Mouse (Mus musculus): Measurements from ENCODE around the gene Nat8f2. TPM values are rescaled to one million over a fixed set of nuclear protein-coding genes. Genes with fewer than 3 reads are reported as not detected.
"Not testable (repeated sequence)": the region's sequence is repeated elsewhere in the genome, so short reads cannot be mapped to it uniquely, and the experiment has no call there.

Nat8f2 gene
- polyA plus RNA-seq, 1 experiment from 2014 or later, result not detected

DNA sequence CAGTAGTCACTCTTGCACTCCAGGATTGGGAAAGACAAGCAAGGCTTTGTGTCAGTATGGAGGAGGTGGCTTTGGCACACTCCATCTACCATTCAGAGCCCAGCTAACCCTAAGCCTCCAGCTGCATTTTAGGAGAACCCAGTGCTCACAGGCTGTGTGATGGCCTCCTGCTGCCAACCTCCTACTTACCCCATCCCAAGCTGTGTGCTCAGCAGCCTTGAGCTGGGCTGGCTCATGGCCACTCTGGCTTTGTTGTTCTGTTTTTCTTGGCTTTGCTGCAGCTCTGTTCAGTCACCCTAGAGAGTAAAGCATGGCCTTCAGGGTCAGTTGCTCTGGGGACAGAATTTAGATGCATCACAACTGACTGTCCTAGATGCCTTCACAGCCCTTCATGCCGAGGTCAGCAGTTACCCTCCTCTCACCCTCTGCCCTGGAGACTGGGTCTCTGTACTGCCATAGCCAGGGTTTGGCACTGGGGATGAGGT lies 12.7 kb downstream of the Nat8f2 start:
- Histone ChIP-seq H3K4me3 (ENCODE audit: low read depth, low read length) (no peak overlapping the region), H3K9ac (ENCODE audit: low read depth, low read length) (no peak overlapping the region), H3K4me2 (no peak overlapping the region), H3K27ac (ENCODE audit: low read depth, low read length) (no peak overlapping the region), H3K4me1 (replicated peaks; ENCODE audit: control insufficient read depth, insufficient read depth, low read length) (no peaks in the 10 kb centered on the region), H3K27me3 (replicated peaks; ENCODE audit: control insufficient read depth, insufficient read depth, low read length) (no peaks in the 10 kb centered on the region), H3K36me3 (ENCODE audit: control insufficient read depth, insufficient read depth, low read length) (no peaks in the 10 kb centered on the region), H3K9me3 (ENCODE audit: control insufficient read depth, low read length) (no peaks in the 10 kb centered on the region)
- WGBS, result 39% methylated on average over 1 of the region's 1 CpGs
- no peak for DNase-seq (ENCODE audit: low spot score)
- no peak for ATAC-seq (replicated peaks; ENCODE audit: low FRiP score)

DNA sequence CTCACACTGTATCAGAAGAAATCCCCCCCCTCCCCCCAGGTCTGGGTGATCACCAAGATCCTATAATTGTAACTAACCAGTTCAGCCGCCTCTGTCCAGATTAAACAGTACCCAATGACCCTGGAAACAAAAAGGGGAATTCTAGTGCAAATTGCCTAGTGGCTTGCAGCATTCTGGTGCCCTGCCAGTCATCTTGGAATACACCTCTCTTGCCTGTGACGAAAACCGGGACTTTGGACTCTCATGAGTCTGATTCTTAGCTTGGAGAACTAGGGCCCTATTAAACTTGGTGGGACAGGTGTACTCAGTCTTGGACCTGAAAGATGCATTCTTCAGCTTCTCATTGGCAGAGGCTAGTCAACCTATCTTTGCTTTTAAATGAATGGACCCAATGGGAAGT lies 15.5 kb downstream of the Nat8f2 start:
- H3K9me3 ChIP-seq (ENCODE audit: control insufficient read depth, low read length), result no peaks in the 10 kb centered on the region
- H3K36me3 ChIP-seq (ENCODE audit: control insufficient read depth, insufficient read depth, low read length), result no peaks in the 10 kb centered on the region
- no peak overlapping the region for H3K27ac ChIP-seq (ENCODE audit: low read depth, low read length)
- no peak overlapping the region for H3K4me2 ChIP-seq
- ATAC-seq (replicated peaks; ENCODE audit: low FRiP score) (no peak), DNase-seq (ENCODE audit: low spot score) (no peak)
- WGBS, result 72% methylated on average over 3 of the region's 3 CpGs
- no peak overlapping the region for H3K4me3 ChIP-seq (ENCODE audit: low read depth, low read length)
- H3K4me1 ChIP-seq (replicated peaks; ENCODE audit: control insufficient read depth, insufficient read depth, low read length), result no peaks in the 10 kb centered on the region
- no peak overlapping the region for H3K9ac ChIP-seq (ENCODE audit: low read depth, low read length)
- H3K27me3 ChIP-seq (replicated peaks; ENCODE audit: control insufficient read depth, insufficient read depth, low read length), result no peaks in the 10 kb centered on the region

DNA sequence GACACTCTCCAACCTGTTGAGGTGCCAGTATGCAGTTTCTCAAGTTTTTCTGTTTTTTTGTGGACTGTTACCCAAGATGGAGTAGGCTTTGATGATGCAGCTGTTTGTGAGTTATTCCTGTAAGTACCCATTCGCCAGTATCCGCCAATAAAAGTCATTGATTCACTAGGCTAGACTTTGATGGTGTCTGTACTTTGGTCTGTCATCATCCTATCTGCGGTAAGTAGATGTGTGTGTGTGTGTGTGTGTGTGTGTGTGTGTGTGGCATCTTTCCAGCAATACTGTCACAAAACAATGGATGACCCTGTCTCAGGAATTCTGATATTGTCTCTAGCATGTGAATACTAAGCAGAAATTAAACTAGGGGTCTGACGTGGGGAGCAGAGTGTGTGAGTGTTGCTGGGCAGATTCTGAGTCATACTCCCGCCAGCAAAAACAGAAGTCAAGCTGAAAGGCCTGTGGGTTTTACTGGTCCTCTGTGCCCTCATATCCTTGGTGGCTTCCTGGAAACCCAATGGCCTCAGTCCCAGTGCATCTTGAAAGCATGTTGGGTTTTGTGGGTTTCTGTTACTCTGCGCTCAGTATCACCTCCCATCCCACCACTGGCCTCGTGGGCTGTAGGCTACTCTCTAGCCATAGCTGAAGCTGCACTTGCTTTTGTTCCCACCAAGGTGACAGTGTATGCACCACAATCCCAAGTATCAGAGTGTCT lies 17.7 kb downstream of the Nat8f2 start:
- DNase-seq (ENCODE audit: low spot score) (no peak), ATAC-seq (replicated peaks; ENCODE audit: low FRiP score) (no peak)
- H3K27ac ChIP-seq (ENCODE audit: low read depth, low read length), result no peak overlapping the region
- H3K9me3 ChIP-seq (ENCODE audit: control insufficient read depth, low read length), result no peaks in the 10 kb centered on the region
- H3K4me3 ChIP-seq (ENCODE audit: low read depth, low read length), result no peak overlapping the region
- 66% methylated on average over 7 of the region's 7 CpGs for WGBS
- no peaks in the 10 kb centered on the region for H3K36me3 ChIP-seq (ENCODE audit: control insufficient read depth, insufficient read depth, low read length)
- H3K27me3 ChIP-seq (replicated peaks; ENCODE audit: control insufficient read depth, insufficient read depth, low read length), result no peaks in the 10 kb centered on the region
- H3K9ac ChIP-seq (ENCODE audit: low read depth, low read length), result no peak overlapping the region
- H3K4me2 ChIP-seq, result no peak overlapping the region
- no peaks in the 10 kb centered on the region for H3K4me1 ChIP-seq (replicated peaks; ENCODE audit: control insufficient read depth, insufficient read depth, low read length)

DNA sequence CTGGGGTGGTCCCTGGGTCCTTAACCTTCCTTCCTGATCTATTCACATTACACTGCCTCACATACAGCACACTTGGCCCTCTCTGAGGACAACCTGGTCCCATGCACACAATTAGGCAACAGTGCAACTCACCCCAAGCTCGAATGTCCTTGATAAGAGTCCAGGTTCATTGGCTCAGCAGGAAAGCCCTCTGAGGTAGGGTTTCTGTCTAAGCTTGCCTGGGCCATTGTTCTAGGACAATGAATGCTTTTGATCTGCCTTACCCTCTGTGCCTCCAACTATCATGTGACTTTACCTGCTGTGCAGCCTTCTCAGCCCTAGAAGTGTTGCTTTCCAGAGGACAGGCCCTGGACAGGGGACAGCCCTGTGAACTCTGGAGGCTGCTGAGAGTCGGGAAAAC lies 19.7 kb downstream of the Nat8f2 start:
- no peaks in the 10 kb centered on the region for H3K36me3 ChIP-seq (ENCODE audit: control insufficient read depth, insufficient read depth, low read length)
- no peak overlapping the region for H3K9ac ChIP-seq (ENCODE audit: low read depth, low read length)
- no peak for DNase-seq (ENCODE audit: low spot score)
- no peaks in the 10 kb centered on the region for H3K4me1 ChIP-seq (replicated peaks; ENCODE audit: control insufficient read depth, insufficient read depth, low read length)
- no peak overlapping the region for H3K27ac ChIP-seq (ENCODE audit: low read depth, low read length)
- H3K27me3 ChIP-seq (replicated peaks; ENCODE audit: control insufficient read depth, insufficient read depth, low read length), result no peaks in the 10 kb centered on the region
- ATAC-seq (replicated peaks; ENCODE audit: low FRiP score), result no peak
- no peaks in the 10 kb centered on the region for H3K9me3 ChIP-seq (ENCODE audit: control insufficient read depth, low read length)
- no peak overlapping the region for H3K4me3 ChIP-seq (ENCODE audit: low read depth, low read length)
- WGBS, result 46% methylated on average over 2 of the region's 2 CpGs
- H3K4me2 ChIP-seq, result no peak overlapping the region

DNA sequence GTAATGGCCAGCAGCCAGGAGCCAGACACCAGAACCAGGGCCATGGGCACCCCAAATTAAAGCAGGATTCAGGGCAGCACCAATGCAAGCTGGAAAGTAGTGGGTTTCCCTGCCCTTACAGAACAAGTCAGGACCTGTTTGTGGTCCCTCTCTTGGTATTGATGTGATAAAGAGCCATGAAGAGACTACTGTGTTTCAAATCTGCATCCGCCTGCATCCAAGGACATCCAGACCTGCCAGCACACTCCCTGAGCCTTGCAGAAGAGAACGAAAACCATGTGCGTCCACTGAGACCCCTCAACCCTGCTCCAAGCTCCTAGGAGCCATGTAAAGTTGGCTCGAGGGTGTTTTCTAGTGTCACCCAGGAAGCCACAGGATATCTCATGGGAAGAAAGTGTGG lies 20.8 kb downstream of the Nat8f2 start:
- Histone ChIP-seq H3K36me3 (ENCODE audit: control insufficient read depth, insufficient read depth, low read length) (no peaks in the 10 kb centered on the region), H3K27ac (ENCODE audit: low read depth, low read length) (no peak overlapping the region), H3K27me3 (replicated peaks; ENCODE audit: control insufficient read depth, insufficient read depth, low read length) (no peaks in the 10 kb centered on the region), H3K9ac (ENCODE audit: low read depth, low read length) (no peak overlapping the region), H3K4me3 (ENCODE audit: low read depth, low read length) (no peak overlapping the region), H3K4me2 (no peak overlapping the region), H3K4me1 (replicated peaks; ENCODE audit: control insufficient read depth, insufficient read depth, low read length) (no peaks in the 10 kb centered on the region), H3K9me3 (ENCODE audit: control insufficient read depth, low read length) (no peaks in the 10 kb centered on the region)
- WGBS, result 81% methylated on average over 4 of the region's 4 CpGs
- DNase-seq (ENCODE audit: low spot score) (no peak), ATAC-seq (replicated peaks; ENCODE audit: low FRiP score) (no peak)

DNA sequence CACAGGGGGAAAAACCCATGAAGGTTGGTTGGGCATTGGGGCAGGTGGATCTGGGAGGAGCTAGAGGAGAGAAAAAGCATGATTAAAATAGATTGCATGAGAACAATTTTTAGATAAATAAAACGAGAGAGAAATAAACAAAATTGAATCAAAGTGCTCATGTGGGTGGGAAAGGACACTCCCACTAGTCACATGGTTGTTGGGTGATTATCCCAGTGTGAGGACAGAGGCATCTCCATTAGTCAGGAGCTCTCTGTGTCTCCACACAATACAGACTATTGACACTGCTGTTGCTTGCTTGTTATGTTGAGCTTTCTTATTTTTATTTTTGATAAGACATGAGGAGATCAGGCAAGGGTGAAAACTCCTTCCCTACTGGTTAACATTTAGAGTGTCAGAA lies 22.0 kb downstream of the Nat8f2 start:
- H3K4me2 ChIP-seq, result no peak overlapping the region
- no peak overlapping the region for H3K9ac ChIP-seq (ENCODE audit: low read depth, low read length)
- H3K9me3 ChIP-seq (ENCODE audit: control insufficient read depth, low read length), result no peaks in the 10 kb centered on the region
- DNase-seq (ENCODE audit: low spot score) (no peak), ATAC-seq (replicated peaks; ENCODE audit: low FRiP score) (no peak)
- 42% methylated on average over 1 of the region's 1 CpGs for WGBS
- H3K4me1 ChIP-seq (replicated peaks; ENCODE audit: control insufficient read depth, insufficient read depth, low read length), result no peaks in the 10 kb centered on the region
- no peak overlapping the region for H3K4me3 ChIP-seq (ENCODE audit: low read depth, low read length)
- no peak overlapping the region for H3K27ac ChIP-seq (ENCODE audit: low read depth, low read length)
- no peaks in the 10 kb centered on the region for H3K36me3 ChIP-seq (ENCODE audit: control insufficient read depth, insufficient read depth, low read length)
- no peaks in the 10 kb centered on the region for H3K27me3 ChIP-seq (replicated peaks; ENCODE audit: control insufficient read depth, insufficient read depth, low read length)

DNA sequence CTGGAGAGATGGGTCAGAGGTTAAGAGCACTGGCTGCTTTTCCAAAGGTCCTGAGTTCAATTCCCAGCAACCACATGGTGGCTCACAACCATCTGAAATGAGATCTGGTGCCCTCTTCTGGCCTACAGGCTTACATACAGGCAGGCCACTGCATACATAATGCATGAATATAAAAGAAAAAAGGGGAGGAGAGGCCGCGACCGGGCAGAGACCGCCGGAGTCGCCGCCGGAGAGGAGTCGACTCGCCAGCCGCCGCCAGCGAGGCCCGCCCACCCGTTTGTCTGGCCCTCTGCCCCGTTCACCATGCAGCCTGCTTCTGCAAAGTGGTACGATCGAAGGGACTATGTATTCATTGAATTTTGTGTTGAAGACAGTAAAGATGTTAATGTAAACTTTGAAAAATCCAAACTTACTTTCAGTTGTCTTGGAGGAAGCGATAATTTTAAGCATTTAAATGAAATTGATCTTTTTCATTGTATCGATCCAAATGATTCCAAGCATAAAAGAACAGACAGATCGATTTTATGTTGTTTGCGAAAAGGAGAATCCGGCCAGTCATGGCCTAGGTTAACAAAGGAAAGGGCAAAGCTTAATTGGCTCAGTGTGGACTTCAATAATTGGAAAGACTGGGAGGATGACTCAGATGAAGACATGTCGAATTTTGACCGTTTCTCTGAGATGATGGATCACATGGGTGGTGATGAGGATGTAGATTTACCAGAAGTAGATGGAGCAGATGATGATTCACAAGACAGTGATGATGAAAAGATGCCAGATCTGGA lies 25.1 kb downstream of the Nat8f2 start:
- not testable (repeated sequence) for H3K9ac ChIP-seq (ENCODE audit: low read depth, low read length)
- 71% methylated on average over 25 of the region's 25 CpGs for whole genome bisulfite sequencing

DNA sequence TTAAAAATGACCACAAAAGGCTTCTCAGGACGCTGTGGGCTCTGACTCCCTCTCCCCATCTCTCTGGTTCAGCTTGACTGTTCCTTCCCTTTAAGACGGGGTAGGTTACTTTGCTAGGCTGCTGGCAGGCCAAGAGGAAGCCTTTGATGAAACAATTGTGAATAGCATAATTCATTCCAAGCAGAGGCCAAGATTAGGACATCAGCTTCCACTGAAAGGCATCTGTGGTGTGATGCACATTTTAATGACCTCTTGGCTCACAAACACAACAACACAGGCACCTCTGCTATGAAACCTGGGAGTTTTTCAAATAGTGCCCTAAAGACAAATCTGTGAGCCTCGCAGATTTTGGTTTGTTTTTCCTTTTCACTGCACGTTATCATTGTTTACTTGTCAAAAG lies 29.0 kb downstream of the Nat8f2 start:
- no peak for DNase-seq (ENCODE audit: low spot score)
- 62% methylated on average over 4 of the region's 4 CpGs for WGBS
- no peak overlapping the region for H3K4me2 ChIP-seq
- no peak overlapping the region for H3K4me3 ChIP-seq (ENCODE audit: low read depth, low read length)
- no peak for ATAC-seq (replicated peaks; ENCODE audit: low FRiP score)
- H3K36me3 ChIP-seq (ENCODE audit: control insufficient read depth, insufficient read depth, low read length), result no peaks in the 10 kb centered on the region
- H3K9ac ChIP-seq (ENCODE audit: low read depth, low read length), result no peak overlapping the region
- no peaks in the 10 kb centered on the region for H3K9me3 ChIP-seq (ENCODE audit: control insufficient read depth, low read length)
- H3K27ac ChIP-seq (ENCODE audit: low read depth, low read length), result no peak overlapping the region
- no peaks in the 10 kb centered on the region for H3K4me1 ChIP-seq (replicated peaks; ENCODE audit: control insufficient read depth, insufficient read depth, low read length)
- no peaks in the 10 kb centered on the region for H3K27me3 ChIP-seq (replicated peaks; ENCODE audit: control insufficient read depth, insufficient read depth, low read length)

More for the DNA sequence above, 25.1 kb downstream of the Nat8f2 start:
- DNase-seq (ENCODE audit: low spot score); H3K9me3 ChIP-seq (ENCODE audit: control insufficient read depth, low read length); H3K4me3 ChIP-seq (ENCODE audit: low read depth, low read length); H3K4me1 ChIP-seq (replicated peaks; ENCODE audit: control insufficient read depth, insufficient read depth, low read length); H3K27me3 ChIP-seq (replicated peaks; ENCODE audit: control insufficient read depth, insufficient read depth, low read length); ATAC-seq (replicated peaks; ENCODE audit: low FRiP score); H3K4me2 ChIP-seq; H3K36me3 ChIP-seq (ENCODE audit: control insufficient read depth, insufficient read depth, low read length); H3K27ac ChIP-seq (ENCODE audit: low read depth, low read length): not testable (repeated sequence)

DNA sequence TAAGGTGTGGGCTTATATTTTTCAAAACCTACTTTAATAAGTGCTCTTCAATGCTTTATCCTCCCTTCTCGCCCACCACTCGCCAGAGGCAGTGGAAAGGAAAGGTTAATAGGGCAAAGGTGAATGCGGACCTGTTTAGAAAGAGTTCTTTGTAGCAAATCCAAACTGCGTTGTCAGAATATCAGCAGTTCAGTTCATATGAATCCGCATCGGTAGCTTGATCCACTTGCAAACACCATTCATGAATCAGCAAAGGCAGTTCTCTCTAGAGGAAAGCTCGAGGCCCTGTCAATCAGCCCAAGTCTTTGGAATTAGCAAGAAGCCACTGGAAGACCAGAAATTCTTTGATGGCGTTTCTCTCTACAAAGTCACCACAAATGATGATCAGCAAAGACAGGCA lies 30.3 kb downstream of the Nat8f2 start:
- DNase-seq (ENCODE audit: low spot score) (no peak), ATAC-seq (replicated peaks; ENCODE audit: low FRiP score) (no peak)
- Histone ChIP-seq H3K4me1 (replicated peaks; ENCODE audit: control insufficient read depth, insufficient read depth, low read length) (no peaks in the 10 kb centered on the region), H3K27ac (ENCODE audit: low read depth, low read length) (no peak overlapping the region), H3K9me3 (ENCODE audit: control insufficient read depth, low read length) (no peaks in the 10 kb centered on the region), H3K27me3 (replicated peaks; ENCODE audit: control insufficient read depth, insufficient read depth, low read length) (no peaks in the 10 kb centered on the region), H3K4me3 (ENCODE audit: low read depth, low read length) (no peak overlapping the region), H3K36me3 (ENCODE audit: control insufficient read depth, insufficient read depth, low read length) (no peaks in the 10 kb centered on the region), H3K9ac (ENCODE audit: low read depth, low read length) (no peak overlapping the region), H3K4me2 (no peak overlapping the region)
- 79% methylated on average over 8 of the region's 8 CpGs for WGBS

All from liver, embryonic 11.5 days (tissue).